Mouse (Mus musculus): ENCODE measurements around the gene Meig1. TPM values are rescaled to one million over a fixed set of nuclear protein-coding genes. Genes with fewer than 3 reads are reported as not detected.
"Not testable (repeated sequence)": the region's sequence is repeated elsewhere in the genome, so short reads cannot be mapped to it uniquely, and the experiment has no call there.

Gene Meig1
- polyA plus RNA-seq, 1 experiment from 2014 or later = 2.1 TPM

- Histone ChIP-seq H3K4me3 (replicated peaks) (peak overlapping the region; percentile 48), H3K4me1 (replicated peaks) (peaks cover 18% of the 10 kb centered on the region), H3K9me3 (no peaks in the 10 kb centered on the region), H3K36me3 (no peaks in the 10 kb centered on the region), H3K4me2 (replicated peaks) (peak overlapping the region; percentile 62), H3K27ac (peak overlapping the region; percentile 40), H3K27me3 (peaks cover 26% of the 10 kb centered on the region), H3K9ac (replicated peaks) (peak overlapping the region; percentile 55)
- peak; percentile 95 for ATAC-seq
- WGBS = 1% methylated on average over 38 of the region's 38 CpGs
Measured at GRCm38 (mm10) chr2:3418883-3419431, 3.5 kb downstream of the Meig1 start.

DNA sequence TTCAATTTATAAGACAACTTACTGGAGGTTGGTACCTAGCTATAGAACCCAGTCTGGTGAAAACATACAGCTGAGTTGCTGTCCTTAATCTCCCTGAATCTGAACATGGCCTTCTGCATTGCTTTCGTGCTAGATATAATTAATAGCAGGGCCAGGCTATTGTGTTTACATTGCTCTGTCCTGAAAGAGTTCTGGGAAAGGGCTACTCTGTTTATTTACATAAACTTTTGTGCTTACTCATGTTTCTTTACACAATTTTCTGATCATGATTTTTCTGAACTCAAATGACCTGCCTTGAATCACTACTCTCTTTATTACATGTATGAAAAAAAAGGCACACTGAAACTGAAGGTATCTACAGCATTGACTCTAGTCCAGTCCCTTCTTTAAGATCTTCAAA lies 6.8 kb downstream of the Meig1 start:
- no peak for ATAC-seq
- H3K36me3 ChIP-seq = no peaks in the 10 kb centered on the region
- no peak overlapping the region for H3K9ac ChIP-seq (replicated peaks)
- H3K4me1 ChIP-seq (replicated peaks) = peaks cover 14% of the 10 kb centered on the region
- H3K4me3 ChIP-seq (replicated peaks) = no peak overlapping the region
- no peak overlapping the region for H3K4me2 ChIP-seq (replicated peaks)
- H3K9me3 ChIP-seq = no peaks in the 10 kb centered on the region
- H3K27me3 ChIP-seq = peaks cover 26% of the 10 kb centered on the region
- 58% methylated on average over 1 of the region's 1 CpGs for WGBS
- no peak overlapping the region for H3K27ac ChIP-seq

GRCm38 (mm10) chr2:3414241-3414640 lies 8.2 kb downstream of the Meig1 start:
- 29% methylated on average over 4 of the region's 4 CpGs for WGBS
- Histone ChIP-seq H3K9me3 (no peaks in the 10 kb centered on the region), H3K4me3 (replicated peaks) (no peak overlapping the region), H3K4me2 (replicated peaks) (no peak overlapping the region), H3K27me3 (peaks cover 26% of the 10 kb centered on the region), H3K4me1 (replicated peaks) (peaks cover 4% of the 10 kb centered on the region; the same call in 1 of the 2 replicates), H3K36me3 (no peaks in the 10 kb centered on the region), H3K27ac (no peak overlapping the region), H3K9ac (replicated peaks) (no peak overlapping the region)
- no peak for ATAC-seq

GRCm38 (mm10) chr2:3407756-3408155 lies 14.7 kb downstream of the Meig1 start:
- WGBS = 80% methylated on average over 7 of the region's 7 CpGs
- H3K4me2 ChIP-seq (replicated peaks) = no peak overlapping the region
- no peaks in the 10 kb centered on the region for H3K36me3 ChIP-seq
- no peaks in the 10 kb centered on the region for H3K27me3 ChIP-seq
- no peak overlapping the region for H3K27ac ChIP-seq
- H3K4me3 ChIP-seq (replicated peaks) = no peak overlapping the region
- no peaks in the 10 kb centered on the region for H3K4me1 ChIP-seq (replicated peaks)
- H3K9ac ChIP-seq (replicated peaks) = no peak overlapping the region
- no peak for ATAC-seq
- H3K9me3 ChIP-seq = no peaks in the 10 kb centered on the region

DNA sequence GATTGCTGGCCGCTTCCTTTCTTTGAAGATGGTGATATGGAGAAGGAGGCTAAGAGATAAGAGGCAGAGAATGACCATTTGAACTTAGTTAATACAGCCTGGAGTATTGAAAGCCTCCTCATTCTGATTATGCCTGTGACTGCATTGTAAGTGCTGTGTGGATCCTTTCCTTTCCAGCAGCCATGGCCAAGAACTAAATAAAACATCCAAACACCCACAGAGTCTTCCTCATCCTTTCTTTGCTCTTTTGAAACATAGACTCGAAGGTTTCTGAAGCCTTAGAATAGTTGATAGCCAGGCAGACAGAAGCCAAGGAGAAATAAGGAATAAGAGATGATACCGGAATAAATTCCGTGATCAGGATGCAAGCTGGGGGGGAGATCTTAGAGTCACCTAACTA lies 16.5 kb downstream of the Meig1 start:
- H3K4me3 ChIP-seq (replicated peaks) = no peak overlapping the region
- no peaks in the 10 kb centered on the region for H3K36me3 ChIP-seq
- no peak for ATAC-seq
- no peaks in the 10 kb centered on the region for H3K9me3 ChIP-seq
- no peak overlapping the region for H3K27ac ChIP-seq
- 90% methylated on average over 4 of the region's 4 CpGs for WGBS
- H3K27me3 ChIP-seq = no peaks in the 10 kb centered on the region
- no peak overlapping the region for H3K4me2 ChIP-seq (replicated peaks)
- H3K4me1 ChIP-seq (replicated peaks) = no peaks in the 10 kb centered on the region
- no peak overlapping the region for H3K9ac ChIP-seq (replicated peaks)

DNA sequence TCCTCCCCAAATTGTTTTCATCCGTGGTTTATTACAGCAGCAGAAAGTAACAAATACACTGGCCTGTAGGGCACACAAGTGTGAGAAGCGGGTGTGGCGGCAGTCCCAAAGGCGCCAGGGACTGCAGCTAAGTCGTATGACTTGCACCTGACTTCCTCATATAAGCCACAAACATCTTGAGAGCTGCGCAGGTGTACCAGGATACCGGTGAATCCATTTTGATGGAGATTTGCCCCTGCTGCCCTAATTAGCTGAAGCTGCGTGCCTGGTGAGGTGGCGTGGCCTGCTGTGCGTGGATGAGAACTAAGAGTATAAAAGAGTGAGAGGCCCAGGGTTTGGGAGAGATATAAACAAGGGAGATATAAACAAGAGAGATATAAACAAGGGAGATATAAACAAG lies 25.3 kb downstream of the Meig1 start, which contains the start of gene Olah:
Gene Olah, minus strand, starts transcription at position 101 of the 400 bp plus-strand sequence.
- H3K4me2 ChIP-seq (replicated peaks); H3K9me3 ChIP-seq; H3K36me3 ChIP-seq; H3K4me1 ChIP-seq (replicated peaks); H3K9ac ChIP-seq (replicated peaks); H3K4me3 ChIP-seq (replicated peaks); H3K27me3 ChIP-seq; H3K27ac ChIP-seq; ATAC-seq: not testable (repeated sequence)
- WGBS = 71% methylated on average over 10 of the region's 10 CpGs

- H3K4me1 ChIP-seq (replicated peaks) = no peaks in the 10 kb centered on the region
Measured at GRCm38 (mm10) chr2:3391945-3392344, 30.5 kb downstream of the Meig1 start.

GRCm38 (mm10) chr2:3387105-3387860 lies 35.2 kb downstream of the Meig1 start:
- H3K27me3 ChIP-seq = no peaks in the 10 kb centered on the region
- no peak overlapping the region for H3K9ac ChIP-seq (replicated peaks)
- H3K4me2 ChIP-seq (replicated peaks) = no peak overlapping the region
- no peaks in the 10 kb centered on the region for H3K4me1 ChIP-seq (replicated peaks)
- ATAC-seq = no peak
- WGBS = 86% methylated on average over 6 of the region's 6 CpGs
- no peaks in the 10 kb centered on the region for H3K9me3 ChIP-seq
- H3K27ac ChIP-seq = no peak overlapping the region
- H3K4me3 ChIP-seq (replicated peaks) = no peak overlapping the region
- no peaks in the 10 kb centered on the region for H3K36me3 ChIP-seq

More at GRCm38 (mm10) chr2:3391945-3392344, 30.5 kb downstream of the Meig1 start:
- Histone ChIP-seq H3K9me3 (no peaks in the 10 kb centered on the region), H3K36me3 (no peaks in the 10 kb centered on the region), H3K4me2 (replicated peaks) (no peak overlapping the region), H3K9ac (replicated peaks) (no peak overlapping the region), H3K27ac (no peak overlapping the region), H3K27me3 (no peaks in the 10 kb centered on the region), H3K4me3 (replicated peaks) (no peak overlapping the region)
- 74% methylated on average over 2 of the region's 2 CpGs for WGBS
- ATAC-seq = no peak

DNA sequence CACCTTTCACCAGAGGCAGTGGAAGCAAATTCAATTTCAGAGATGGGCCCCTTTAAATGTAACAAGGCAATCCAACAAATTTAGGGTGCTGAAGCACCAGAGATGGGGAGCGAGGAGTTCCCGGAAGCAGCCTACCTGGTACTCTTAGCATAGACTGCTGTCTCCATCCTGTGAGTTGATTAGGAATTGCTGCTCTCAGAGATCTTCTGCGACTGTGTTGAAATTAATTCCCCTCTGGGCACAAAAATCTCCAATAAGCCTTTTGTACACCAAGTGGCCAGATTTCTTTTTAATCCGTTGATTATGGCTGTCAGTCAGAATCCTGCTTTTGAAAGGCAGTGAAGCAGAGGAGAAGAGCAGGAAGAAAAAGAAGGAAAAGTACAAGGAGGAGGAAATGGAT lies 57.3 kb downstream of the Meig1 start:
- Histone ChIP-seq H3K9ac (replicated peaks) (no peak overlapping the region), H3K4me1 (replicated peaks) (0 out of 2 replicates have a peak, but pooled peaks cover 3% of the 10 kb centered on the region), H3K27ac (no peak overlapping the region), H3K36me3 (no peaks in the 10 kb centered on the region), H3K4me3 (replicated peaks) (no peak overlapping the region), H3K4me2 (replicated peaks) (no peak overlapping the region), H3K27me3 (no peaks in the 10 kb centered on the region), H3K9me3 (no peaks in the 10 kb centered on the region)
- ATAC-seq = no peak
- 40% methylated on average over 4 of the region's 4 CpGs for WGBS

GRCm38 (mm10) chr2:3361067-3361466 lies 61.4 kb downstream of the Meig1 start:
- no peak overlapping the region for H3K4me2 ChIP-seq (replicated peaks)
- H3K4me1 ChIP-seq (replicated peaks) = 0 out of 2 replicates have a peak, but pooled peaks cover 3% of the 10 kb centered on the region
- WGBS = 91% methylated on average over 3 of the region's 3 CpGs
- no peak overlapping the region for H3K9ac ChIP-seq (replicated peaks)
- H3K27me3 ChIP-seq = 0 out of 2 replicates have a peak, but pooled peaks cover 2% of the 10 kb centered on the region
- no peaks in the 10 kb centered on the region for H3K9me3 ChIP-seq
- no peaks in the 10 kb centered on the region for H3K36me3 ChIP-seq
- no peak overlapping the region for H3K4me3 ChIP-seq (replicated peaks)
- ATAC-seq = no peak
- no peak overlapping the region for H3K27ac ChIP-seq

Data from midbrain, embryonic 13.5 days (tissue).